Mouse (Mus musculus) mouse embryonic stem cell (cell line): ENCODE data around the gene Sqstm1.

Experiments used
- in situ Hi-C, 2 experiments: fragments of 300-500 bp; cut with MboI; formaldehyde crosslinking; loops; 1 replicate in 1 of 2; 3 replicates in 1 of 2; pipeline ENCODE4 v1.14.3; 2019 to 2020; ENCODE audit warnings: low sequenced_read_pairs in 2 of 2, low pct_unique_long_range_greater_than_20kb in 1 of 2, mixed read lengths in 1 of 2; ENCODE audit not compliant: unreplicated experiment in 1 of 2

Gene Sqstm1

DNA sequence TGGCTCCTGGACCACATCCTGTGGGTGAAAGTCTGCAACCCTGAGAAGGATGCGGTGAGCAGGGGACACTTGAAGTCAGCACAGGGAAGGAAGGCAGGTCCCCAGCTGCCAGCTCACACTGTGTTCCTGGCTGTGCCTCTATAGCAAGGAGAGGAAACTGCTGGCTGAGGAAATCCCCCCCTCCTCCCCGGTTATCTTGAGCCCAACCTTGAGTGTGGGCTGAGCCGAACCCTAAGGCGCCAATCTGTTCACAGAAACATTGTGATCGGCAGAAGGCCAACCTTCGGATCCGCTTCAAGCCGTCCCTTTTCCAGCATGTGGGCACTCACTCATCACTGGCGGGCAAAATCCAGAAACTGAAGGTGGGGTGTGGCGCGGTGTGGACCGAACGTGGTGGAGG lies 22.4 kb upstream of the Sqstm1 start:
- in situ Hi-C loops: no loop called here

DNA sequence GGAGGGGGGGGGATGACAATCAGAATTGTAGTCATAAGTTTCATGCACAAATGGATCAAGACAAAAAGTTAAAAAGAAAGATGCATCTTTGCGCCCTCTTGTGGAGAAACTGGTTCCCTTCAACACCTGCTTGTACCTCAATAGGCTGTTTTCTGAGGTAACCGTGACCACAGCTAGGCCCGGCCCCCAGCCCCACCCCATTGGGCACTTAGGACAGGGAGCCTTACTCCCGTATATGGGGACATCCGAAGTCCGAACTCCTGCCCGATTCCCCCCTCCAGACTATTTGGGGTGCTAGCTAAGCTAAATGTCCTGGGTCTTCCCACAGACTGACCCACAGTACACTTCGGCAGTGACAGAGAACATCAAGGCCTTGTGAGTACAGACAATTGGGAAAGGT lies 20.8 kb upstream of the Sqstm1 start:
- in situ Hi-C loops: no loop called here

DNA sequence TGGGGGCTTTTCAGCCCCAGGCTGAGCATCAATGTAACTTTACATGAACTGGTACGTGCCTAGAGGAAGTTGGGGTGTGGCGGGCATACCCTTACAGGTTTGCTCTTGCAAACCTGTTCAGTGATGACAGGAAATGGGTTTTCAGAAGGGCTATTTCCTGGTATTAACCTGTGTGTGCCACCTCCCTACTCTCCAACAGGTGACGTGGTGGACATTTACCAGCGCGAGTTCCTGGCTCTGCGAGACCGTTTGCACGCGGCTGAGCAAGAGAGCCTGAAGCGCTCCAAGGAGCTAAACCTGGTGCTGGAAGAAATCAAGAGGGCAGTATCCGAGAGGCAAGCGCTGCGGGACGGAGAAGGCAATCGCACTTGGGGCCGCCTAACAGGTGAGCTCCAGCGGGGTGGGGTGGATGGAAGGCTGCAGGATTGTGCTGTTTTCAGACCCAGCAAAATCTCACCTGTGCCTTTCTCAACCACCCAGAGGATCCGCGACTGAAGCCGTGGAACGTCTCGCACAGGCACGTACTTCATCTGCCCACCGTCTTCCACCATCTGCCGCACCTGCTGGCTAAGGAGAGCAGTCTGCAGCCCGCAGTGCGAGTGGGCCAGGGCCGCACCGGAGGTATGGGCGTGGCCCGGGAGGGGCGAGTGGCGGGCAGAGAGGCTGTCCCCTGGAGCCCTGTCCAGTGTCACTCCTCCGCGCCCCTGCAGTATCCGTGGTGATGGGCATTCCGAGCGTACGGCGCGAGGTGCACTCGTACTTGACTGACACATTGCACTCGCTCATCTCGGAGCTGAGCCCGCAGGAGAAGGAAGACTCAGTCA lies 20.1 kb upstream of the Sqstm1 start:
- in situ Hi-C loops: no loop called here

DNA sequence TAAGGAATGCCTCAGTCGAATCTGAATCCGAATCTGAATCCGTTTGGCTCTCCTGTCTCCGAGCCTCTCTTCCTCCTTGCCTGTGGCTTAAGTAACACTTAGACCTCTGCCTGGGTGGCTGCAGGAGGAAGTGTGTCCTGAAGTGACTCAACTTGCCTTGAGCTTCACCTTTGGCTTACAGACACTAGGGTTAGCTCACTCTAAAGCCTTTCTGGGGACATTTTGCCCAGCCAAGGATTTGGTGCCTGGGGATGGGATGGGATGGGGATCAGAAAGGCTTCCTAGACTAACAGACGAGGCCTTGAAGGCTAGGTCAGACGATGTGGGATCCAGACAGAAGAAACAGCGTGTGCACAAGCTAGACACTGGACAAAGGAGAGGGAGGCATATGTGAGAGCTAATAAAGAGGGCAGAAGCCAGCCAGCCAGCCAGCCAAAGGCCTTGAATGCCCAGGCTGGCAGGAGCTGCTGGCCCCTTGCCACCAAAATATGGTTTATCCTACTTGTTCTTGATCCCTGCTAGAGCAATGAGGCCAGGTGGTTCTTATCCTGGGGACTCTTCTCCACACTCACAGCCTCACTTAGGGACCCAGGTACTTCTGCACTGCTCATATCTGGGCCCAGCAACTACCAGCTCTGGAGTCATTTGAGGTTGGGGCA lies 18.8 kb upstream of the Sqstm1 start:
- in situ Hi-C loops: loop anchor here in 1 of 2 experiments (10.0 kb wide), 1 partner anchor 245 kb away; no protein-coding TSS in a partner anchor

DNA sequence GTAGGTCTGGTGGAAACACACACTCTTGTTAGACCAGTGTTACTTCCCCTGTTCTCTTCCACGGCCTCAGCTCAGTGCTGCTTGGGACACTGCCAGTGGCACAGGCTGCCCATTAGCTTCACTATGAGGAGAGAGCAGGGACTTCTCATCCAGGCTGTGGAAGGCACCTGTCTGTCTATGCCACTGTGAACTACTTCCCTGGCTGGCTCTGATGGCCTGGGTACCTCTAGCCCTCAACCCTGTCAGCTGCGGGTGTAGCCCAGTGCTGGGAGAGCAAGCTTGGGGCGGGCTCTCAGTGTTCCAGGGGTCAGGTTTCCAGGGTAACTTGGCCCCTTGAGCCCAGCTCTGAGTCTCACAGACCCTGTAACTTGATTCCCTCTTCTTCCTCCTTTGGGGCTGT lies 18.1 kb upstream of the Sqstm1 start:
- in situ Hi-C loops: loop anchor here in 1 of 2 experiments (10.0 kb wide), 1 partner anchor 244 kb away; no protein-coding TSS in a partner anchor

DNA sequence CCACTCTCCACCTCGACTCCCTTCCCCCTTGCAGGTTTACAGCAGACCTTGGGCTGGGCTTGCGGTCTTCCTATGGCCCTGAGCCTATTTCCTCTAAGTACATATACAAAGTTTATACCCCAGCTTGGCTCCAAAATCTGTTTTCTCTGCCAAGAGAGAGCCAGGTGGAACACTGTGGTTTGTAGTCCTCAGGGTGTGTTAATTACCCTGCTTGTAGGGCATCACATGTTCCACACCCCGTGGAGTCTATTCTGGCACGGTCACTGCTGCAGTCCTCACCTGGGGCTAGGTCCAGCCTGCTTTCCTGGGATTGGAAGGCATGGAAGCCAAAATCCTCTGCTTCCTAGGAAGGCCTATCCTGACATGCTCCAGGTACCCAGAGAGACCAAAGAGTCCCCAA lies 17.1 kb upstream of the Sqstm1 start:
- in situ Hi-C loops: loop anchor here in 1 of 2 experiments (10.0 kb wide), 1 partner anchor 243 kb away; no protein-coding TSS in a partner anchor

DNA sequence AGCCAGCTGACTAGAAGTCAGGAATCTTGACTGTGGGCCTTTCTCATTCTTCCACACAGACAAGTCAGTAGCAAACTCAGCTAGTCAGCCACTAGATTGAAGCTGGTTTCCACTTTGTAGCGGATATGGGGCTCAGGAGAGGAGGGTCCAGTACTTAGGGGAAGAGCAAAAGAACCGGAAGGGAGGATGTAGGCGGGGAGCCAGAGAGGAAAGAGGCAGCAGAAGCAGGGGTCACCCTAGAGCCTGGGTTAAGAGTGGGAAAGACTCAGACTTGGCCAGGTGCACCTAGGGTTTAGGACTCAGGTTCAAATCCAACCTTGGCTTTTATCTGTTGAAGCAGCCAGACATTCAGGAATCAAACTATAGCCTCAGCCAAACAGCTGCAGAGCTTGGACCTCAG lies 16.6 kb upstream of the Sqstm1 start:
- in situ Hi-C loops: loop anchor here in 1 of 2 experiments (10.0 kb wide), 1 partner anchor 242 kb away; no protein-coding TSS in a partner anchor

DNA sequence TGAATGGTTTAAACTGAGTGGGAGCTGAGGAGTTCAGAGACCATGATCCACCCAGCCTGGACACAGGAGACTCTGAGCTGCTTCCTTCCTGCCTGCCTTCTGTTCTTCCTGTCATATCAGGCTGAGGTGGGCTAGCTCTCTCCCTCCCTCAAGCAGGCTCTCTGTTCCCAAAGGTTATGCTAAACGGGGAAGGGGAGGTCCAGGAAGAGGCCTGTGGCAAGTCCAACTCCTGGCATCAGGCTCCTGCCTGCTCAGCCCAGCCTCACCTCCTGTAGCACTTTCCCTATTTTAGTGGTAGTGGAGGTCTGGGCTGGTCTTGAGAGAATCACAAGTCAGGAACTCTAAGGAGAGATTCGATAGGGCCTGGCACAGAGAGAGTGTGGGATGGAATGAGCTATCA lies 15.8 kb upstream of the Sqstm1 start:
- in situ Hi-C loops: loop anchor here in 1 of 2 experiments (10.0 kb wide), 1 partner anchor 242 kb away; no protein-coding TSS in a partner anchor

DNA sequence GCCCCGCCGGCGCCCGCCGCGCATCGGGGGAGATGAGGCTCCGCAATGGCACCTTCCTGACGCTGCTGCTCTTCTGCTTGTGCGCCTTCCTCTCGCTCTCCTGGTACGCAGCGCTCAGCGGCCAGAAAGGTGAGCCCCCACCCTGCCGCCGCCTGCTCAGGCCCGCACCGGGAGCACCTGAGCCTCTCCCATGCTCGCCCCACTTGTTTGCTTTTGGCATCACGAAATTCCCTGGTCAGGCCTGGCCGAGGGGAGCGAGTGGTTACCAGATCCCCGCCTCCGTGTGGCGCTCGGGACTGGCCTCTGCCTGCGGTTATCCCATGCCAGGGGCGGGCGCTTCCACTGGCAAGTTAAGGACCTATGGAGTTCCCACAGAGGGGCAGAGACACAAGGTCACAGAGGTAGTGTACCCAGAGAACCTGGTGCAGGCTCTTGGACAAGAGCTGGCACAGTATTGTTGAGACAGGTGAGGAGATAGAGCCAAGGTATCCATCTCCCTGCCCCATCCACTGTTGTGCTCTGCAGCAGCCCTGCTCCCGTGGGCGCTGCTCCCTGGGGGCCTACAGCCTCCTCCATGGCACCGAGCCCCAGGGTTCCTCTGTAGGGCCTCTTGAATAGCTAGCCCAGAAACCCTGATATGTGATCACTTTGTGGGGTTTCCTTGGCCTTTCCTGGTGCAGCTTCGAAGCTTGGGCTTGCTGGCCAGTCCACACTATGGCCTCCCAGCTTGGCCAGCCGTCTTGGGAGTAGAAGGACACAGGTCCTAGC lies 15.2 kb upstream of the Sqstm1 start:
- in situ Hi-C loops: loop anchor here in 1 of 2 experiments (10.0 kb wide), 1 partner anchor 241 kb away; no protein-coding TSS in a partner anchor

DNA sequence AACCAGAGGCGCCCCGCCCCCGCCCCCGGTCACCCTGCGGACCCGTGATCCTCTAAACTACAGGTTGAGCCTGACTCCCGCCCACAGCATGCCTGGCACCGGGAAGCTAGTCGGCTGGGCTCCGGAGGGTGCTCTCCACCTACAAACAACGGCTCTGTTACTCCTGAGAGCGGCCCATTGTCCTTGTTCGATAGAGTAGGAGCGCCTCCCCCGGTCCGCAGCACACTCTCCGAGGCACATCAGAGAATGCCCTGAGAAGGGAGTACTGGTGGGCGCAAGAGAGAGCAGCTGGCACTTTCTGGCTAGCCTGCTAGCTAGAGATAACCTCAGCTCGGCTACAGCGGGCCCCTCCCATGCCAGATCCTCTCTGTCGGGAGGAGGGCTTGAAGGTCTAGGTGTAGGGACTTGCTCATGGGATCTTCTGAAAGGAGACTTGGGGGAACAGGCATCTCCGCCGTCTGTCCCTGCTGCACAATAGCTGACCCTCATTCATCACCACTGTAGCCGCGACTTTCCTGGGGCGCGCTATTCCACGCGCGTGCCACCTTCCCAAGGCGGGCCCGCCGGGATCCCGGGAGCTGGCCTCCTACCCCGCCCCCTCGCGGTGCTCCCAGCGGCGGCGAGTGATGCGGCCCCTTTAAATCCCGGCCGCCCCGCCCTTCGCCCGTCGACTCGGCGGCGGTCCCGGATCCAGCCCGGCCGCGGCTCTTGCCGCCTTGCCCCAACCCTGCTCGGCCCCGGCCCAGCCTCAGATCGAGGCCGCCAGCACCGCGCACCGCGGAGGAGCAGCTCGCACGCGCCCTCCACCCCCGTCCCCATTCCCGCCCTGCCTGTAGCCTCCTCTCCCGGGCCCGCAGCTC lies 14.3 kb upstream of the Sqstm1 start:
- in situ Hi-C loops: loop anchor here in 1 of 2 experiments (10.0 kb wide), 1 partner anchor 240 kb away; no protein-coding TSS in a partner anchor

DNA sequence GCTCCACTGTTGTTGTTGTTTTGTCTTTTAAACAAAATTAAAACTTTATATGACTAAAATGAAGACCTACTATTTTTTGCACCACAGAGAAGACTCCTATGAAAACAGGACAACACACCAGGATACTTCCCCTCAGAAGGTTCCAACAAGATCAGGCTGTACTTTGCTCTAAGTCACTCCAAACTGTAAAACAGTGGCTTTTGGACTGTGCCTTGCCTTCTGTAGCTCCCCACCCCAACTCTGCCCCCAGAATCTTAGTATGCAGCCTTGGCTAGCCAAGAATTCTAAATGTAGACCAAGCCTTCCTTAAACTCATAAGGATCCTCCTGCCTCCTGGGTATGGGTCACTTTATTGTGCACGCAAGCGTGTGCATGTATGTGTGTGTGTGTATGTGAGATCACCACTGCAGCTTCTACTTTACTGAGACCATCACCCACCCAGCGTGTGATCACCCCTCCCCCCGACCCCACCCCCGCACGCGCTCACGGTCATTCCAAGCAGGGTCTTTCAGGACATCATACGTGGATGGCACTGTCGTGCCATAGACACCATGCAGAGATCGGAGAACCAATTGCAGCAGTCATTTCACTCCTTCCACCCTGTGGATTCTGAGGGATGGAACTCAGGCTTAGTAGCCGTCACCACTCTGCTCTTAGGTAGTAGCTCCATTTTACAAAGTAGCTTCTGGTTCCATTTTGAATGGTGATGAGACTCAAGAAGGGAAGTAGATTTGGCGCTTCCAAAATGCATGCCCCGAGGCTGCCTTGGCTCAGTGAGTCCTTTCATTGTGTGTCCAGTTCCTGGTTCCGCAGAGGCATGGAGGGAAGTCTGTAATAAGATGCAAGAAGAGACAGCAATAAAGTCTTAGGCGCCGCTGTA lies 13.4 kb upstream of the Sqstm1 start:
- in situ Hi-C loops: loop anchor here in 1 of 2 experiments (10.0 kb wide), 1 partner anchor 239 kb away; no protein-coding TSS in a partner anchor

DNA sequence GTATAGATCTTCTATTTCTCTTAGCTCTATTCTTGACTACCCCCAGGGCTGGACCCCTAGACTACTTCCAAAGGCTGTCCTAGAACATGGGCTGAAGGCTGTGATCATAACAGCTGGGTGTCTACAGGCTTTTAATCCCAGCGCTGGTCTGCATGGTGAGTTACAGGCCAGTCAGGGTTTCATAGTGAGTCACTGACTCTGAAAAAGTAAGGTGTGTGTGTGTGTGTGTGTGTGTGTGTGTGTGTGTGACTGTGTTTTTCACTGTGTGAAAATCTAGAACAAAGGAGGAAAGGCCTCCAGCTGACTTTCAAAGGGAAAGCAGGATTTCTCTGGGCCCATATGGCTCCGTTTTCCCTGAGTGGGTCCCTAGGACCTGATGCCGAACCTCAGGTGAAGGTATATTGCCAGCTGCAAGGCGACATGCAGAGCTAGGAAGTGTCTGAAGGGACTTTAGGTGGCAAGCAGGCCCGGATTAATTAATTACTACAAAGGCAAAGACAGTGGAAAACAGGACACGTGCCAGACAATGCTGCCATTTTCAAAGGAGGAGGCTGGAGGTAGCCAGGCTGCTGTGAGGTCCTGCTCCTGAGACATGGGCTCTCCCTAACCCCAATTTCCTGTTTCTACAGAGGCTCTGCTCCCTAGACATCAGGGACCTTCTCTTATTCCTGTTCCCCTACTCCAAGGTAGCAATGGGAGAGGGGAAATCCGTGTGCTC lies 12.1 kb upstream of the Sqstm1 start:
- in situ Hi-C loops: loop anchor here in 1 of 2 experiments (10.0 kb wide), 1 partner anchor 238 kb away; no protein-coding TSS in a partner anchor

DNA sequence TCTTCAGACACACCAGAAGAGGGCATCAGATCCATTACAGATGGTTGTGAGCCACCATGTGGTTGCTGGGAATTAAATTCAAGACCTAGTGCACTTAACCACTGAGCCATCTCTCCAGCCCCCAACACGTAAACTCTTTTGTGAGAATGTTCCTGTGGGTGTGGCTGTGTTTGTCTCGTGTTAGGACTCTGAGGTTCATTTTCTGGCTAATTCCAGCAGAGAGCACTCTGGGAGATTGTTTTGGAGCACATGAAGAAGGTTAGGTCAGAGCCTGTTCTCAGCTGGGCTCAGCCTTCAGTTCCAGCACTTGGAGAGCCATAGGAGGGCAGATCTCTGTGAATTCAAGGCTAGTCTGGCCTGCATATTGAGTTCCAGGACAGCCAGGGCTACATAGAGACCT lies 9.2 kb upstream of the Sqstm1 start:
- in situ Hi-C loops: loop anchor here in 1 of 2 experiments (10.0 kb wide), 1 partner anchor 235 kb away; no protein-coding TSS in a partner anchor

DNA sequence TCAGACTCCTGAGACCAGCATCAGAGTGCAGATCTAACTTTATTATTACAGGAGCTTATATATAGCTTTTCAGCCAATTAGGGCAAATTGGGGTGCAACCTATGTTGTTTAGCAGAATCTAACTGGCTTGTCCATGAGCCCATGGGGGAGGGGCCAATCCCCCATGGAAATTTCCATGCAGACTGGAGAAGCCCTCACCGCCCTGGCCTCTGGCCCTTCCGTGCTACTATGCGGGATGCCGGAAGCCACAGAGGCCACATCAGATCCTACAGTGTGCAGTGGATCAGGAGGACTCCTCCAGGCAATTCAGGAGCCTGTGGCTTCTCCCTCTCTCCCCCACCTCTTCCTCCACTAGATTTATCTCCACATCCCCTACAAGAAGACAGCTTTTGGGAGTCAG lies 7.2 kb upstream of the Sqstm1 start:
- in situ Hi-C loops: no loop called here

DNA sequence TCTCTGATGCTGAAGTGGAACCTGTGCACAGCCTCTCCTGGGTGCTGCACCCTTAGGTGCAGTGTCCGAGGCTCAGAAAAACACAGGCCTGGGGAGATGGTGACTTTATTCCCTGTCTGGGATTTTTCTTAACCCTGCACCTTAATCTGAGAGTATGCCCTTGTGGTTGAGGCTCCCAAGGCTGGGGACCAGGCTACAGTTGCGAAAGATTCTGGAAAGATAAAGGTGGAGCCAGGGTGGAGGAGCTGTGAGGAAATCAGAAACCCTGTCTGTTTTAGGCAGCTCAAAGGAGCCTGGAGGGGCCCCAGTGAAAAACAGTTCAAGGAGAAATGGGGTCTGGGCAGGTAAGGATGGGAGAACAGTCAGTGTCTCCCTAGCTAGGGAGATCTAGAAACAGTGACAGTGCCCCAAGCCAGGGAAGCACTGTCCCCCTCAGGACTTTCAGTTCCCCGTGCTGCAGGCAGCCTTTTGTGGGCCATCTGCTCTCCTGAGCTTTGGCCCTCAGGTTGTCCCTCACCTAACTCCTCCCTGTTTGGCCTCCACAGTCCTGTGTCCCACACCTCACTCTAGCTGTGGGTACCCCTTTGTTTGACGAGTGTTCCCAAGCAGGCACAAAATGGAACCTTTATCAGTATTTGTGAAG lies 6.2 kb upstream of the Sqstm1 start:
- in situ Hi-C loops: no loop called here

DNA sequence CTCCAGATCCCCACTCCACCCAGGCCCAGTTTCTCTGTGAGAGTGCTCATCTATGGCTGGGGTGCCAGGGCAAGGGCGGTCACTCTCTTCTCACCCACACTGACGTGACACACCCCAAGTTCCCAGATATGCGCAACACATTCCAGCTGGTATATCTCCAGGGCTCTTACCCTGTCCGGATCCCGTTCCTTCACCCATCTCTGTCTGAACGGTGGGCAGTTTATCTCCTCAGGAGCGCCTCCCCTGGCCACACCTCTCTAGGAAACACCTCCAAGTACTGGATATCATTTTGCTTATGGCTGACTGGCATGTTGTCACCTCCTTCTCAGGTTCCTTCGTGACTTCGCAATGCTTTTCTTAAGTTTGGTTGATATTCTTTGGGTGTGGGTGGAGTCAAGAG lies 5.0 kb upstream of the Sqstm1 start:
- in situ Hi-C loops: no loop called here
